ENCODE assay signal across 11 mouse cellular contexts in the genomic region with DNA sequence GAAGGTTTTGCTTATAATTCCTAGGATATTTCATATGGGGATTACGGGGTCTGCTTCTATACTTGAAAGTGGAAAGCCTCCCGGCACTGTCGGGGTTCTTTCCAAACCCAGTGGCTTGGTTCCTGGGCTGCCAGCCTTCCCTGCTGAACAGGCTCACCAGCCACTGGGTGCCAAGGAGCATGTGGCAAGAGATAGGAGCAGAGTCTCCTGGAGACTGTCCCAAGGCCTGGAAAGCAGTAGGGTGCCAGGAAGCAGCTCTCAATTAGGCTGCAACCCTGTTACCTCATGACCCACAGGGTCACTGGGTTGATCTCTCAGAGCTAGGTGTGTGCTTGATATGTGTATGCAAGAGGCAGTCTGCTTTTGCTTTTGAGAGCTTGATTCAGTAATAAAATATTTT. TPM values are rescaled to one million over a fixed set of nuclear protein-coding genes. Genes with fewer than 3 reads are reported as not detected.
DNase-seq lines count a peak whose midpoint lies in the region; TF ChIP-seq lines count a peak whose summit lies in the region.
"Had no signal": no experiment of that assay in that cellular context is flagged by ENCODE, and none has a peak within 500 bp of the region (broad histone marks: within the 10 kb centered on the region; RNA-seq: fewer than 3 reads in every experiment).

No protein-coding gene starts in this region.

- TF ChIP-seq EP300 in heart, adult 2 months (IDR thresholded peaks at IDR 0.05; ENCODE audit: insufficient read depth, low read depth, low read length), result no peak

- H3K27ac ChIP-seq in heart, adult 2 months, result peak overlapping the region; percentile 2; the same call in 1 of the 2 replicates
- H3K27ac ChIP-seq: forebrain, embryonic 12.5 days; liver, embryonic 14.5 days; neural tube, embryonic 13.5 days had no signal

- TF ChIP-seq POLR2A in heart, adult 2 months (IDR thresholded peaks at IDR 0.05; ENCODE audit: insufficient read depth, low read depth, low read length), result no peak

- H3K4me3 ChIP-seq in heart, adult 2 months, result no peak overlapping the region
- H3K4me3 ChIP-seq: forebrain, embryonic 12.5 days had no signal

- peak; percentile 76 for DNase-seq in cerebellum, adult 11-12 months
- no peak for DNase-seq in cerebellum, postnatal 4 days (ENCODE audit: low spot score in 2 of 2)
- peak in 1 of 2 experiments; percentile 71 for DNase-seq in heart, adult 2 months
- no peak for DNase-seq in heart, postnatal 36 days
- DNase-seq in ovary, postnatal 36 days (ENCODE audit: low spot score), result peak; percentile 36
- no peak for DNase-seq in ovary, postnatal 10 days (ENCODE audit: low spot score)
- DNase-seq in left cerebral cortex, postnatal 36 days (ENCODE audit: low spot score in 2 of 2), result no peak
- DNase-seq in spleen, adult 18-20 months, result no peak

- 59% methylated on average over 3 of the region's 3 CpGs for WGBS in heart, adult 2 months

- no peaks in the 10 kb centered on the region for H3K27me3 ChIP-seq in heart, adult 2 months (ENCODE audit: control insufficient read depth, insufficient read depth, low read length)
- H3K27me3 ChIP-seq: neural tube, embryonic 13.5 days had no signal

- H3K36me3 ChIP-seq in heart, adult 2 months (ENCODE audit: control insufficient read depth, insufficient read depth, low read length), result peaks cover 19% of the 10 kb centered on the region
- H3K36me3 ChIP-seq: forebrain, embryonic 12.5 days; neural tube, embryonic 13.5 days had no signal

- H3K4me1 ChIP-seq in heart, adult 2 months (ENCODE audit: control insufficient read depth, insufficient read depth, low read length), result peaks cover 8% of the 10 kb centered on the region

- intact Hi-C loops in heart, adult 2 months (cut with DNase I), result loop anchor here (1.0 kb wide), 1 partner anchor 9 kb away; no protein-coding TSS in a partner anchor
- intact Hi-C loops in heart, postnatal 36 days (cut with DNase I), result no loop called here
- intact Hi-C loops in left cerebral cortex, postnatal 36 days (cut with DNase I), result no loop called here

- H3K9ac ChIP-seq in heart, adult 2 months (ENCODE audit: low read depth, low read length), result no peak overlapping the region
- H3K9ac ChIP-seq: forebrain, embryonic 12.5 days; liver, embryonic 14.5 days; neural tube, embryonic 13.5 days had no signal

- H3K79me2 ChIP-seq in heart, adult 2 months (replicated peaks; ENCODE audit: control insufficient read depth, insufficient read depth, low read length), result peaks cover 6% of the 10 kb centered on the region

- no peak for TF ChIP-seq CTCF in heart, adult 2 months (IDR thresholded peaks at IDR 0.05)

RNA-seq across cellular contexts. Expression of gene Spop, which starts 1.3 kb away (rescaled TPM):
- 100 to 1,000 TPM; 155 to 170 TPM for total RNA-seq in heart, adult 2 months (2021)
- 69.3 and 112 TPM in 2 replicates for polyA plus RNA-seq in heart, adult 2 months (2012; rRNA removed)
- 100 to 1,000 TPM; 175 to 193 TPM for total RNA-seq in heart, postnatal 36 days (2021)
- 100 to 1,000 TPM; 173 to 187 TPM for total RNA-seq in left cerebral cortex, postnatal 36 days (2021)

RNA-seq across cellular contexts. Expression of gene Slc35b1, which starts 28.1 kb away (rescaled TPM):
- 10 to 100 TPM; 34.2 to 41.3 TPM for total RNA-seq in heart, adult 2 months (2021)
- 47.2 and 74.2 TPM in 2 replicates for polyA plus RNA-seq in heart, adult 2 months (2012; rRNA removed)
- total RNA-seq in heart, postnatal 36 days (2021), result 10 to 100 TPM; 35.7 to 37.6 TPM
- 10 to 100 TPM; 64.1 to 66.7 TPM for total RNA-seq in left cerebral cortex, postnatal 36 days (2021)

Comparison
In these comparisons a context has a peak if more than half of its experiments do, and no peak if none do; other contexts are left out.
1. DNase-seq: peak in cerebellum, adult 11-12 months (single experiment) and ovary, postnatal 36 days (single experiment); none in cerebellum, postnatal 4 days (0 of 2), heart, postnatal 36 days (0 of 2), ovary, postnatal 10 days (single experiment), left cerebral cortex, postnatal 36 days (0 of 2) and spleen, adult 18-20 months (0 of 2).